Mouse (Mus musculus) forebrain, embryonic 11.5 days (tissue): ENCODE data around the gene Smoc1. TPM values are rescaled to one million over a fixed set of nuclear protein-coding genes. Genes with fewer than 3 reads are reported as not detected.
A peak's percentile ranks its signal among the peaks of the same experiment; 100 is the strongest.

Experiments used
- ATAC-seq: fragments of 200-750 bp; cut with Nextera tagmentation; replicated peaks from 2 replicates; pipeline ENCODE4 v1.8.0; 2017; ENCODE audit warnings: moderate TSS enrichment; ENCODE audit not compliant: low FRiP score
- DNase-seq: peaks from one replicate; pipeline ENCODE4 v3.0.0-alpha.2; 2017; ENCODE audit warnings: low spot score
- H3K27ac ChIP-seq: fragments of 300-500 bp; sonication (generic); 2 replicates; pipeline ENCODE4 v1.5.1; 2014; ENCODE audit warnings: low read depth, low read length
- H3K27me3 ChIP-seq: fragments of 300-500 bp; sonication (generic); 2 replicates; pipeline ENCODE4 v1.6.1; 2014; ENCODE audit warnings: mild to moderate bottlenecking, low read length, mixed read lengths; ENCODE audit not compliant: control insufficient read depth, insufficient read depth
- H3K36me3 ChIP-seq: fragments of 300-500 bp; sonication (generic); 2 replicates; pipeline ENCODE4 v1.6.1; 2014; ENCODE audit warnings: mild to moderate bottlenecking, low read length, moderate library complexity, mixed read lengths; ENCODE audit not compliant: control insufficient read depth, insufficient read depth
- H3K4me1 ChIP-seq: fragments of 300-500 bp; sonication (generic); replicated peaks from 2 replicates; pipeline ENCODE4 v1.6.1; 2014; ENCODE audit warnings: low read length, mixed read lengths; ENCODE audit not compliant: control insufficient read depth, insufficient read depth
- H3K4me2 ChIP-seq: fragments of 300-500 bp; sonication (generic); 2 replicates; pipeline ENCODE4 v1.6.1; 2014; ENCODE audit warnings: low read depth, mild to moderate bottlenecking, low read length, moderate library complexity, mixed read lengths; ENCODE audit not compliant: severe bottlenecking
- H3K4me3 ChIP-seq: fragments of 300-500 bp; sonication (generic); 2 replicates; pipeline ENCODE4 v1.5.1; 2014; ENCODE audit warnings: low read depth, low read length
- H3K9ac ChIP-seq: fragments of 300-500 bp; sonication (generic); 2 replicates; pipeline ENCODE4 v1.6.1; 2014; ENCODE audit warnings: low read length
- H3K9me3 ChIP-seq: fragments of 300-500 bp; sonication (generic); 2 replicates; pipeline ENCODE4 v1.6.1; 2016; ENCODE audit warnings: low read length, mixed read lengths; ENCODE audit not compliant: control insufficient read depth
- WGBS: fragments of 180-500 bp; shearing (Covaris S2); extraction: QIAGEN DNeasy Blood & Tissue Kit; methylation state at CpG from one replicate; pipeline ENCODE4 v1.1.7; 2014; 5-methylcytosine and 5-hydroxymethylcytosine counted together
- polyA plus RNA-seq: library from polyadenylated mRNA; unstranded; fragments of >200 nt; fragmentation: Nextera tagmentation; extraction: Ambion mirVana; gene quantifications from 2 replicates; pipeline ENCODE4 v1.2.1, GENCODE M21; 2014

Smoc1 gene
- polyA plus RNA-seq, 1 experiment from 2014 or later, result 6.7 TPM

DNA sequence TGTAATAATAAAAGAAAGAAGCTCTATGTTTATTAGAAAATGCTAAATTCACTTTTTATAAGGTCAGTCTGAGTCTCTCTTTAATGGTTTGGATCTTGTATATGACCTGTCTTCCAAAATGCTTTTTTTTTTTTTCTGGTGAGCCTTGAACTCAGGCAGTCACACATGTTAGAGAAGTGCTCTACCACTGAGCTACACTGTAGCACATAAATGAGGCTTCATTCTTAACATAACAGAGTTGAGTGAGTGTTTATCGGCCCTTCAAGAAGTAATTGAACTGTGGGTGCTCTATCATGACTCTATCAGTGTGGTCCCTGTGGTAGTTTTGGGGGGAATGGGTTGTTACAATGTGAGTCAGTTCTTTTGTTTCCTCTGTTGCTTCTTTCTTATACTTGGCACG, 167.4 kb downstream of the Smoc1 start:
- no peaks in the 10 kb centered on the region for H3K4me1 ChIP-seq
- H3K9ac ChIP-seq, result no peak overlapping the region
- WGBS, result 87% methylated on average over 2 of the region's 2 CpGs
- no peaks in the 10 kb centered on the region for H3K9me3 ChIP-seq
- H3K27me3 ChIP-seq, result no peaks in the 10 kb centered on the region
- H3K27ac ChIP-seq, result no peak overlapping the region
- no peaks in the 10 kb centered on the region for H3K36me3 ChIP-seq
- H3K4me2 ChIP-seq, result no peak overlapping the region
- no peak for ATAC-seq
- no peak for DNase-seq
- H3K4me3 ChIP-seq, result no peak overlapping the region

DNA sequence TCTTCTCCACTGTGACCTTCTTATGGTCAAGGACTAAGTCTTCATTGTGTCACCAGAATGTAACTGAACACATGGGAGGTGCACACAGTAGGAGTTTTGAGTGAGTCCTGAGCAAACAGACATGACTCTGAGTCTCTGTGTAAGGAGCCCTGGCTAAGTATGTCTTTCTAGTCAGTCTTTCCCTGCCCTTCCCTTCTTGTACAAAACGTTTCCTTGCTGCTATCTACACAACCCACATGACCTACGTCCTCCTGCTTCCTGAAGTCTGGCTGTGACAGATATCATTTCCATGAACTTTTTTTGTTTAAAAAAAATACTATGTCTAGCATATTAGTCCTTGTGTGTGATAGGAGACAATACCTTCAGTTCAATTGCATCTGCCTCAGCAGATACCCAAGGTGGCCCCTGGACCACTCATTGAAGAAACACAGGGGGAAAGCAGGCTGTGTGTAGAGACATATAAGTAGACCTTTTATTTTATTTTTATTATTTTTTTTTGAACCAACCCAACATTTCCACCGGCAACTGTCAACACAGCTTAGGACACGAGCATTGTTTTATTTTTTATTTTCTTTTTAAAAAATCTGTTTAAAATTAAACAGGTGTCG, 171.0 kb downstream of the Smoc1 start:
- no peak overlapping the region for H3K4me2 ChIP-seq
- no peak overlapping the region for H3K27ac ChIP-seq
- ATAC-seq (no peak), DNase-seq (no peak)
- H3K27me3 ChIP-seq, result no peaks in the 10 kb centered on the region
- H3K4me1 ChIP-seq, result no peaks in the 10 kb centered on the region
- H3K9me3 ChIP-seq, result no peaks in the 10 kb centered on the region
- H3K9ac ChIP-seq, result no peak overlapping the region
- WGBS, result 80% methylated on average over 5 of the region's 5 CpGs
- H3K4me3 ChIP-seq, result no peak overlapping the region
- no peaks in the 10 kb centered on the region for H3K36me3 ChIP-seq

DNA sequence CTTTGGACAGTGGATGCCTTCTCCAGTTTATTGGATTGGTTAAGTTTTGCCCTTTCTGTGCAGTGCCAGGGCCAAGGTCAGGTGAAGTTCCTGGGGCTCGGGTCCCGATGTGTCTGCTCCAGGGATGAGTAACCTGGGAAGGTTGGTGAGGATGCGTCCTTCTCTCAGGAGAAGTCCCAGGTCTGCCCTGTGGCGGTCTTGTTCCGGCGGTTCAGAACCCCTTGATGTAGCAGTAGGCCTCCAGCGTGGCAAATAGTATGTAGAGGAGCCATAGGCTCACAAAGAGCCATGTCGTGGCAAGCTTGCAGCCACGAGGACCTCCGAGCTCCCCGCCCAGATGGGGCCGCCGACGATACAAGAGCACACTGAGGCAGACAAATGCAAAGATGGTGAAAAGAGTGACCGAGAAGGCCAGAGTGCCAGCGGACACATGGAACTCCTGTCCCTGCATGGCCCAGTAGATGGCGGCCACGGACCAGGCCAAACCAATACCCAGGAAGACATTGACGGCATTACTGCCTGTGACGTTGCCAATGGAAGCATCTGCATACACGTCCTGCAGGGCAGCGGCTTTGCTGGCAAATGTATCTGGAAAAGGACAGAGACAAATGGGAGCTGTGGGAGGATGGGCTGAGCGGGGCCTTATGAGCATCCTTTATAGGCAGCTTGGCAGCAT, 172.8 kb downstream of the Smoc1 start:
- Histone ChIP-seq H3K9ac (no peak overlapping the region), H3K4me3 (no peak overlapping the region), H3K4me1 (no peaks in the 10 kb centered on the region), H3K27ac (no peak overlapping the region), H3K9me3 (no peaks in the 10 kb centered on the region), H3K27me3 (no peaks in the 10 kb centered on the region), H3K36me3 (no peaks in the 10 kb centered on the region), H3K4me2 (no peak overlapping the region)
- ATAC-seq (peak; percentile 42; the same call in 1 of the 2 replicates), DNase-seq (peak; percentile 85)
- WGBS, result 29% methylated on average over 23 of the region's 23 CpGs

DNA sequence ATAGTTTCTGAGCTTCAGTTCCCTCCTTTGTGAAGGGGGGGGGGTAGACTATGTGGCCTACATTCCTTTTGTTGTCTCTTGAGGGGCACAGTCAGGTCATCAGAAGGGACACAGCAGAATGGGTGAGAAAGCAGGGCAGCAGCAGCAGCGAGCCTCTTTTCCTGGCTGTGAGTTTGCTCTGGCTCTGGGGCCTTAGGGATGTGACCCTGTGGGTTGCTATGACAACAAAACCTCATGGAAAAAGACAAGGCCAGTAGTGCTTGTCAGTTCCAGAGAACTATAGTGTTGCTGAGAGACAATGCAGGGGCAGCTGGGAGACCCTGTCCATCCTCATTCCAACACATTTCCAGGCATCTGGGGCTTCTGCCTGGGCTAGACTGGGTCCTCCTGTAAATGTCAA, 176.6 kb downstream of the Smoc1 start:
- DNase-seq (no peak), ATAC-seq (no peak)
- 33% methylated on average over 1 of the region's 1 CpGs for WGBS
- Histone ChIP-seq H3K27ac (no peak overlapping the region), H3K36me3 (no peaks in the 10 kb centered on the region), H3K27me3 (no peaks in the 10 kb centered on the region), H3K9ac (no peak overlapping the region), H3K4me3 (no peak overlapping the region), H3K4me2 (no peak overlapping the region), H3K9me3 (no peaks in the 10 kb centered on the region), H3K4me1 (no peaks in the 10 kb centered on the region)

DNA sequence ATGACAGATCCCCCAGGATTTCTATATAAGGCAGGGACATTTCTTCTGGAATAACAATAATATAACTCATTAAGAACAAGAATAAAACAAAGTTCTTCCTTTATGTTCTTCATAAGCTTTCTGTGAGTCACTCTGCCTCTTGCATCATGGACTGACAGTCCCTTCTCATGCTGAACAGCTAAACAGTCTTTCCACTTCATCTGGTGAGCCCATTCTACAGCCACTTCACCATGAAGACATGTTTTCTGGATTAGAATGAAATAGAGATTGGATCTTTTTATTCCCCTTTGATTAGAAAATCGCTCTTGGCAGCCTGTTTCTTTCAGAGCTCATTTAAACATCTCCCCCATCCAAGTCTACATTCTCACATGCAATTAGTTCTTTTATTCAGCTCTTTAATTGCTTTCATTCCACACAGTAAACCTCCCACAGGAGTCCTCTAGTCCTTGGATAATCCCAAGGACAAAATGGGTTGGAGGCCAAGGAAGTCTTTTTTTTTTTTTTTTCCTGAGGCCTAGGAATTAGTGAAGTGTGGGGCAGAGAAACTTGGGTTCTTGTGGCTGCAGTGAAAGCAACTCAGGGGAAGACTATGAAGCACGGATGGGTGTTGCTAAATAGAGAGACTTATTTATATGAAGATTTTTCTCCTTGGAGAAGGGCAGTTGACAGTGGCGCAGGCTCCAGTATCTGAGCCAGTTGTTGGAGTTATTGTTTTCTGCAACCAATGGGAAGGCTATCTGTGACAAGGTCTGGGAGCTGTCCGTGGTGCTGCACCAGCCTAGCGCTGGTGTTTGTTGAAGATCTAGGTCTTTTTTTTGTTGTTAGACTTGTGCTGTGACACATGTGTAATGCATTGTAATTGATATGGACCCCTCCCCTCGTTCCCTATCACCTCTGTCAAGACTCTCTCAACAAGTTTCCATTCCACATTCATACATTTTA, 179.3 kb downstream of the Smoc1 start:
- ATAC-seq (no peak), DNase-seq (peak; percentile 78)
- H3K4me2 ChIP-seq, result no peak overlapping the region
- no peak overlapping the region for H3K27ac ChIP-seq
- H3K36me3 ChIP-seq, result no peaks in the 10 kb centered on the region
- no peak overlapping the region for H3K9ac ChIP-seq
- 16% methylated on average over 6 of the region's 6 CpGs for WGBS
- H3K9me3 ChIP-seq, result no peaks in the 10 kb centered on the region
- H3K27me3 ChIP-seq, result no peaks in the 10 kb centered on the region
- H3K4me1 ChIP-seq, result no peaks in the 10 kb centered on the region
- H3K4me3 ChIP-seq, result no peak overlapping the region

DNA sequence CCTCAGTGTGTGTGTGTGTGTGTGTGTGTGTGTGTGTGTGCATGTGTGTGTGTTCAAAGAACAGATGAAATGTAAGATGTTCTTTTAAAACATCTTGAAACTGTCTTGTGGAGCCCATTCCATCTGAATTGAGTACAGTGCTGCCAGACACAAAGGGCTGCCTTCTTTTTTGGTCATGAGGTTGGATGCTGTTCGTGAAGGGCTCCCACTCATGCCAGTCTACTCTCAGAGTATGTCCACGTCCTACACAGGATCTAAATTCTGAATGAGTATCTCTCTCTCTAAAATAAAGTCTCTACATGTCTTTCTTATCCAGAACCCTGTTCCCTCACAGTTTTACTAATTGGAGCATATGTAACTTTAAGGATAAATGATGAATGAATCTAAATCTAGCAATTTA, 182.0 kb downstream of the Smoc1 start:
- Histone ChIP-seq H3K4me2 (no peak overlapping the region), H3K9me3 (no peaks in the 10 kb centered on the region), H3K27me3 (no peaks in the 10 kb centered on the region), H3K27ac (no peak overlapping the region), H3K36me3 (no peaks in the 10 kb centered on the region), H3K4me3 (no peak overlapping the region), H3K9ac (no peak overlapping the region), H3K4me1 (no peaks in the 10 kb centered on the region)
- ATAC-seq (no peak), DNase-seq (no peak)
- WGBS, result 72% methylated on average over 2 of the region's 2 CpGs

DNA sequence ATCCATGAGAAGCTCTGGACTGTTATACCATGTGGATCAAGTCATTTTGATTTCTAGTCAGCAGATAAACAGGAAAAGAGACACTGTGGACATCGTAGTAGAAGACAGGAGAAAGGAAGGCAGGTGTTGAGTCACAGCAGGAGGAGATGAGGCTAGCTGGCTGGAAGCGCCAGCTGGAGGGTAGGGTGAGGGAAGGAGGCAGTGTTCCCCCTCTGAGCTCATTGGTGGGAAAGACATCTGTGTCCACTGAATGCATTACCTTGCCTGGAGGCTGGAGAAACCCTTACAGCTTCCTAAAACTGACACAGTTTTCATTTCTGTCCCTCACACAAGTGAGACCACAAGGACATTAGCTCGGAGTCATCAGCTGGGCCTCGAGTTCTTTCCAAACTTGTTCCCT, 192.7 kb downstream of the Smoc1 start:
- Histone ChIP-seq H3K27me3 (no peaks in the 10 kb centered on the region), H3K9me3 (no peaks in the 10 kb centered on the region), H3K36me3 (no peaks in the 10 kb centered on the region), H3K27ac (no peak overlapping the region), H3K4me1 (no peaks in the 10 kb centered on the region), H3K4me3 (no peak overlapping the region), H3K4me2 (no peak overlapping the region), H3K9ac (no peak overlapping the region)
- ATAC-seq, result no peak
- DNase-seq, result no peak
- 81% methylated on average over 4 of the region's 4 CpGs for WGBS

DNA sequence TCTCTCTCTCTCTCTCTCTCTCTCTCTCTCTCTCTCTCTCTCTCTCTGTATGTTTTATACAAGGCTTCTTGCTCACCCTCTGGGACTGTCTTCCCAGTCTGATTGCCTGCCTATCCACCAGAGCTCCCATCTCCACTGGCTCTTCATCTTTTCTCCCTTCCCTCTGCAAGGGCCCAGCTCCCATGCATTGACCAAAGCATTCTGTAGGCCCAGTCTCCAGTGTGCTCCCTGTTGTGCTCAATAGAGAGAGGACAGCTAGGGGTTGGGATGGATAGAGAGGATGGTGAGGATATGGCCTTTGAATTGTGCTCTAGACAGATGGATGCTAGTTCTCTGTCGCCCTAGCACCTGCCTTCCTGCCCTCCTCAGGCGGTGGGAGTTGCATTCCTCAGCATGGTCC, 196.7 kb downstream of the Smoc1 start:
- no peak for ATAC-seq
- no peaks in the 10 kb centered on the region for H3K9me3 ChIP-seq
- 79% methylated on average over 2 of the region's 2 CpGs for WGBS
- DNase-seq, result no peak
- no peaks in the 10 kb centered on the region for H3K36me3 ChIP-seq
- H3K4me3 ChIP-seq, result no peak overlapping the region
- no peak overlapping the region for H3K9ac ChIP-seq
- H3K4me2 ChIP-seq, result no peak overlapping the region
- H3K27me3 ChIP-seq, result no peaks in the 10 kb centered on the region
- no peak overlapping the region for H3K27ac ChIP-seq
- no peaks in the 10 kb centered on the region for H3K4me1 ChIP-seq
